Mouse (Mus musculus): ENCODE results near the gene Slc25a23. TPM values are rescaled to one million over a fixed set of nuclear protein-coding genes. Genes with fewer than 3 reads are reported as not detected.

Gene Slc25a23
- polyA plus RNA-seq, 1 experiment = 0.26 TPM

DNA sequence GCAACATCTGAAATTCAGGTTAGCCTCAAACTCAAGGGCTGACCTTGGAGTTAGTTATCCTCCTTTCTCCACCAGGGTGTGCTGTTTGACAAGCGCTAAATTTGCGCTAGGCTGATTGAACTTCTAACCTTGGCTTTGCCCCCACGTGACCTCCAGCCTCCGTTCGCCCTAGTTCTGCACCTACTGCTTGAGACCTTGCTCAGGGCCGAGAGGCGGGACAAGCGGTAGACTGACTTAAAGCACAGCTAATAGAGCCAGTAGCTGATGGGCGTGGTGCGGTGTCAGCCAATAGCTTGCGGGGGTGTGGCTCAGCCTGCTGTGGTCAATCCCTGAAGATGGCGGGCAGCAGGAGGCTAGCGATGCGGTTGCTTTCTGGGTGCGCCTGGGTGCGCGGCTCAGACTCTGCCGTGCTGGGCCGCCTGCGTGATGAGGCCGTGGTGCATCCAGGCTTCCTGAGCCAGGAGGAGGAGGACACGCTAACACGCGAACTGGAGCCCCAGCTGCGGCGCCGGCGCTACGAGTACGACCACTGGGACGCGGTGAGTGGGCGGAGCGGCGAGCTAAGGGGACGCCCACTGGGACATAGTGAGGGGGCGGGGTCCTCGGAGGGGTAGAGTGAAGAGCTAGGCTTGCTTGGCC lies 62.5 kb downstream of the Slc25a23 start, which contains the start of gene Alkbh7:
TSS of gene Alkbh7 (plus strand) at position 311 of the 639 bp plus-strand sequence.
- Histone ChIP-seq H3K4me1 (ENCODE audit: control insufficient read depth) (peaks cover 41% of the 10 kb centered on the region), H3K36me3 (ENCODE audit: control insufficient read depth) (peaks cover 81% of the 10 kb centered on the region), H3K4me3 (replicated peaks) (peak within 1 kb of the TSS; percentile 83), H3K27me3 (ENCODE audit: control insufficient read depth) (no peaks in the 10 kb centered on the region), H3K9me3 (ENCODE audit: control insufficient read depth, low read length) (peaks cover 2% of the 10 kb centered on the region; the same call in 1 of the 2 replicates)
- TF ChIP-seq TAL1 (IDR thresholded peaks at IDR 0.05; ENCODE audit: low read length) = no peak

DNA sequence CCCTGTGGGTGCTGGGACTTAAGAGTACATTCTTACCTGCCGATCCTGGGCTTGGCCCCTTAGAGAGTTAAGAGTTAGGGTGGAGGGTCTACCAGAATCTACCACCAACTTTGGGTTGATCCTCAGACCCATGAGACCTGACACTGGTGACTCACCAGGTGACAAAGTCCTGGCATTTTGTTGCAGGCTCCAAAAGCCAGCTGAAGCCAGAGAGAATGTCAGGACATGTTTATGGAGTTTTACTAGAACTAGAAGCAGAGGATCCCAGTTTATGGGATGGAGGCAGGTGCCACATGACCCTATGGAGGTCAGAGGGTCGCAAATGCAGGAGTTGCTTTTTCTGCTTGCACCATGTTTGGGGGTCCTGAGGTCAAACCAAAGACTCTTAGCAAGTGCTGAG lies 63.2 kb downstream of the Slc25a23 start:
- no peak for TF ChIP-seq GATA1 (IDR thresholded peaks at IDR 0.05; ENCODE audit: low read length)
- no peak for TF ChIP-seq TAL1 (IDR thresholded peaks at IDR 0.05; ENCODE audit: low read length)
- Histone ChIP-seq H3K4me3 (replicated peaks) (peak overlapping the region; percentile 83), H3K27me3 (ENCODE audit: control insufficient read depth) (no peaks in the 10 kb centered on the region)

DNA sequence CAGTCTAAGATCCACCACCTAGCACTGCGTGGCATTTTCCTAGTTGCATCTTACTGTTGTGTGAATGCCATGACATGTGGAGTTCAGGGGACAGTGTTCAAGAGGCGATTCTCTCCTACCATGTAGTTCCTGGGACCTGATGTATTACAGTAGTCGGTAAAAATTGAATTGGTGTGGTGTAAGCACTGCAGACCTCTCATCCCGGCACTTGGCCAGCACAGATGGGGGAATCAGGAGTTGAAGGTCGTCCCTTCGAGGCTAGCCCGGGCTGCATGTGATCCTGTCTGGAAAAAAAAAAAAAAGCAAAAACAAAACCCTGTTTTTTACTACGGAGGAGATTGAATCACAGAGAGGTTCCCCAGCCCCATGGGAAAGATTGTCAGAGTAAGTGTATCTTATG lies 64.6 kb downstream of the Slc25a23 start:
- H3K27me3 ChIP-seq (ENCODE audit: control insufficient read depth) = no peaks in the 10 kb centered on the region
- peaks cover 71% of the 10 kb centered on the region for H3K36me3 ChIP-seq (ENCODE audit: control insufficient read depth)
- peaks cover 2% of the 10 kb centered on the region; the same call in 1 of the 2 replicates for H3K9me3 ChIP-seq (ENCODE audit: control insufficient read depth, low read length)
- TF ChIP-seq TAL1 (IDR thresholded peaks at IDR 0.05; ENCODE audit: low read length) (no peak), GATA1 (IDR thresholded peaks at IDR 0.05; ENCODE audit: low read length) (no peak)
- no peak overlapping the region for H3K4me3 ChIP-seq (replicated peaks)
- peaks cover 45% of the 10 kb centered on the region for H3K4me1 ChIP-seq (ENCODE audit: control insufficient read depth)

More for the DNA sequence above, 63.2 kb downstream of the Slc25a23 start:
- peaks cover 41% of the 10 kb centered on the region for H3K4me1 ChIP-seq (ENCODE audit: control insufficient read depth)
- H3K36me3 ChIP-seq (ENCODE audit: control insufficient read depth) = peaks cover 81% of the 10 kb centered on the region
- H3K9me3 ChIP-seq (ENCODE audit: control insufficient read depth, low read length) = peaks cover 2% of the 10 kb centered on the region; the same call in 1 of the 2 replicates

Other genes starting within 250 kb of the Slc25a23 start
- 26.9 and 29.2 TPM in 2 replicates for gene Rfx2, start 228.8 kb downstream of the Slc25a23 start, polyA plus RNA-seq (2012)
- not detected in 2 replicates for gene Acsbg2, start 185.4 kb downstream of the Slc25a23 start, polyA plus RNA-seq (2012)
- not detected in 2 replicates for gene 1700061G19Rik, start 184.4 kb downstream of the Slc25a23 start, polyA plus RNA-seq (2012)
- 5.1 and 5.8 TPM in 2 replicates for gene Mllt1, start 124.4 kb downstream of the Slc25a23 start, polyA plus RNA-seq (2012)
- gene Acer1, start 77.7 kb downstream of the Slc25a23 start, polyA plus RNA-seq (2012) = 0.01 TPM in 1 of 2 replicates, not detected in the other
- 12.3 and 14.6 TPM in 2 replicates for gene Clpp, start 69.6 kb downstream of the Slc25a23 start, polyA plus RNA-seq (2012)
- 2.1 and 2.9 TPM in 2 replicates for gene Alkbh7, start 62.5 kb downstream of the Slc25a23 start, polyA plus RNA-seq (2012)
- gene Pspn, start 59.8 kb downstream of the Slc25a23 start, polyA plus RNA-seq (2012) = not detected in 2 replicates
- gene Gtf2f1, start 48.6 kb downstream of the Slc25a23 start, polyA plus RNA-seq (2012) = 31.9 and 32.9 TPM in 2 replicates
- not detected in 2 replicates for gene Gm17949, start 48.4 kb downstream of the Slc25a23 start, polyA plus RNA-seq (2012)
- 31.3 and 33.6 TPM in 2 replicates for gene Khsrp, start 28.3 kb downstream of the Slc25a23 start, polyA plus RNA-seq (2012)
- gene Slc25a41, start 18.2 kb downstream of the Slc25a23 start, polyA plus RNA-seq (2012) = not detected in 2 replicates
- 0.05 TPM in 2 replicates for gene Crb3, start 758 bp downstream of the Slc25a23 start, polyA plus RNA-seq (2012)
- gene Dennd1c, start 18.7 kb upstream of the Slc25a23 start, polyA plus RNA-seq (2012) = 0.03 and 0.09 TPM in 2 replicates
- gene Tubb4a, start 27.9 kb upstream of the Slc25a23 start, polyA plus RNA-seq (2012) = not detected in 2 replicates
- gene Tnfsf9, start 45.5 kb upstream of the Slc25a23 start, polyA plus RNA-seq (2012) = 0.04 TPM in 1 of 2 replicates, not detected in the other
- gene Cd70, start 89.9 kb upstream of the Slc25a23 start, polyA plus RNA-seq (2012) = not detected in 2 replicates
- gene Tnfsf14, start 134.3 kb upstream of the Slc25a23 start, polyA plus RNA-seq (2012) = 0.02 TPM in 1 of 2 replicates, not detected in the other
- 0.11 and 0.12 TPM in 2 replicates for gene C3, start 168.3 kb upstream of the Slc25a23 start, polyA plus RNA-seq (2012)
- gene Gpr108, start 188.6 kb upstream of the Slc25a23 start, polyA plus RNA-seq (2012) = 1.4 and 1.9 TPM in 2 replicates
- 0.04 and 0.18 TPM in 2 replicates for gene Trip10, start 189.6 kb upstream of the Slc25a23 start, polyA plus RNA-seq (2012)
- 0.18 and 0.21 TPM in 2 replicates for gene Vav1, start 219.2 kb upstream of the Slc25a23 start, polyA plus RNA-seq (2012)